Mouse (Mus musculus) MEL (cell line): ENCODE data around the gene Pitpnb. TPM values are rescaled to one million over a fixed set of nuclear protein-coding genes. Genes with fewer than 3 reads are reported as not detected.

ENCODE experiments used
- DNase-seq: peaks from one replicate; pipeline ENCODE4 v3.0.0; 2011; ENCODE audit warnings: low read depth, low spot score
- H3K27ac ChIP-seq: 2 replicates; pipeline ENCODE4 v1.5.1; 2012; ENCODE audit warnings: low read depth, mild to moderate bottlenecking, control low read depth, low read length, moderate library complexity; ENCODE audit not compliant: control insufficient read depth
- H3K27me3 ChIP-seq, 2 experiments: fragments of 150-350 bp in 1 of 2; sonication (generic) in 1 of 2; 2 replicates each; pipeline ENCODE4 v1.6.1; 2012; ENCODE audit warnings: low read length in 2 of 2, mild to moderate bottlenecking in 2 of 2, improper control_type of control experiment in 1 of 2, moderate library complexity in 1 of 2; ENCODE audit not compliant: insufficient read depth in 2 of 2, control insufficient read depth in 1 of 2
- H3K36me3 ChIP-seq, 2 experiments: 2 replicates each; pipeline ENCODE4 v1.6.1; 2012 to 2014; ENCODE audit warnings: low read length in 2 of 2, improper control_type of control experiment in 1 of 2, inconsistent platforms in 1 of 2, mild to moderate bottlenecking in 1 of 2; ENCODE audit not compliant: insufficient read depth in 2 of 2, control insufficient read depth in 1 of 2
- H3K4me1 ChIP-seq, 2 experiments: fragments of 150-350 bp in 1 of 2; sonication (generic) in 1 of 2; 2 replicates each; pipeline ENCODE4 v1.6.1; 2012; ENCODE audit warnings: low read length in 2 of 2, improper control_type of control experiment in 1 of 2, mild to moderate bottlenecking in 1 of 2; ENCODE audit not compliant: insufficient read depth in 2 of 2, control insufficient read depth in 1 of 2
- H3K4me3 ChIP-seq, 2 experiments: fragments of 150-350 bp in 1 of 2; sonication (generic) in 1 of 2; 2 replicates each; pipeline ENCODE4 v1.5.1; 2012; ENCODE audit warnings: low read depth in 2 of 2, low read length in 2 of 2, mild to moderate bottlenecking in 2 of 2, moderate library complexity in 2 of 2, control low read depth in 1 of 2, improper control_type of control experiment in 1 of 2; ENCODE audit not compliant: control insufficient read depth in 1 of 2, insufficient read depth in 1 of 2
- H3K79me2 ChIP-seq: 2 replicates; pipeline ENCODE4 v1.6.1; 2012; ENCODE audit warnings: mild to moderate bottlenecking, low read length, moderate library complexity; ENCODE audit not compliant: control insufficient read depth, poor library complexity, insufficient read depth
- H3K9ac ChIP-seq: 2 replicates; pipeline ENCODE4 v1.6.1; 2012; ENCODE audit warnings: low read depth, mild to moderate bottlenecking, control low read depth, low read length, moderate library complexity; ENCODE audit not compliant: control insufficient read depth, poor library complexity, severe bottlenecking
- H3K9me3 ChIP-seq: fragments of 150-350 bp; sonication (generic); replicated peaks from 2 replicates; pipeline ENCODE4 v1.6.1; 2012; ENCODE audit warnings: mild to moderate bottlenecking, low read length, improper control_type of control experiment, moderate library complexity; ENCODE audit not compliant: insufficient read depth
- BHLHE40 ChIP-seq: IDR thresholded peaks from 2 replicates; pipeline ENCODE4 v1.6.1; 2012; ENCODE audit warnings: low read depth, mild to moderate bottlenecking, inconsistent platforms, low read length, improper control_type of control experiment, borderline replicate concordance
- CHD1 ChIP-seq: IDR thresholded peaks from 2 replicates; pipeline ENCODE4 v1.6.1; 2012; ENCODE audit warnings: low read depth, mild to moderate bottlenecking, inconsistent platforms, low read length, improper control_type of control experiment
- ETS1 ChIP-seq: IDR thresholded peaks from 2 replicates; pipeline ENCODE4 v1.6.1; 2012; ENCODE audit warnings: low read depth, mild to moderate bottlenecking, inconsistent platforms, low read length, improper control_type of control experiment, moderate library complexity
- GABPA ChIP-seq: IDR thresholded peaks from 2 replicates; pipeline ENCODE4 v1.6.1; 2012; ENCODE audit warnings: low read depth, mild to moderate bottlenecking, inconsistent platforms, low read length, improper control_type of control experiment, moderate library complexity
- MAX ChIP-seq: IDR thresholded peaks from 2 replicates; pipeline ENCODE4 v1.6.1; 2011; ENCODE audit warnings: low read length, improper control_type of control experiment
- MAZ ChIP-seq: IDR thresholded peaks from 2 replicates; pipeline ENCODE4 v1.6.1; 2012; ENCODE audit warnings: low read depth, mild to moderate bottlenecking, inconsistent platforms, low read length, improper control_type of control experiment
- MYB ChIP-seq: IDR thresholded peaks from 2 replicates; pipeline ENCODE4 v1.6.1; 2011; ENCODE audit warnings: mild to moderate bottlenecking, low read depth, low read length, improper control_type of control experiment
- MYC ChIP-seq: IDR thresholded peaks from 2 replicates; pipeline ENCODE4 v1.6.1; 2011; ENCODE audit warnings: low read depth, mild to moderate bottlenecking, low read length, improper control_type of control experiment, moderate library complexity
- NELFE ChIP-seq: IDR thresholded peaks from 2 replicates; pipeline ENCODE4 v1.6.1; 2011; ENCODE audit warnings: low read depth, low read length, improper control_type of control experiment
- POLR2A ChIP-seq, 2 experiments: IDR thresholded peaks; 2 replicates each; pipeline ENCODE4 v1.6.1; 2011 to 2012; ENCODE audit warnings: low read length in 2 of 2, mild to moderate bottlenecking in 2 of 2, control low read depth in 1 of 2, improper control_type of control experiment in 1 of 2, low read depth in 1 of 2, moderate library complexity in 1 of 2; ENCODE audit not compliant: control insufficient read depth in 1 of 2, insufficient read depth in 1 of 2, poor library complexity in 1 of 2
- POLR2AphosphoS5 ChIP-seq: IDR thresholded peaks from 2 replicates; pipeline ENCODE4 v1.6.1; 2012; ENCODE audit warnings: low read depth, borderline replicate concordance, mild to moderate bottlenecking, inconsistent platforms, low read length, moderate library complexity, mixed read lengths
- RAD21 ChIP-seq: IDR thresholded peaks from 2 replicates; pipeline ENCODE4 v1.6.1; 2011; ENCODE audit warnings: mild to moderate bottlenecking, low read depth, low read length, improper control_type of control experiment
- RCOR1 ChIP-seq: IDR thresholded peaks from 2 replicates; pipeline ENCODE4 v1.6.1; 2012; ENCODE audit warnings: low read depth, mild to moderate bottlenecking, inconsistent platforms, low read length, improper control_type of control experiment
- TAL1 ChIP-seq: IDR thresholded peaks from 2 replicates; pipeline ENCODE4 v1.6.1; 2012; ENCODE audit warnings: mild to moderate bottlenecking, inconsistent platforms, low read length, moderate library complexity, mixed read lengths
- TCF12 ChIP-seq: IDR thresholded peaks from 2 replicates; pipeline ENCODE4 v1.6.1; 2014; ENCODE audit warnings: low read depth, mild to moderate bottlenecking, inconsistent platforms, low read length, improper control_type of control experiment, moderate library complexity
- UBTF ChIP-seq: IDR thresholded peaks from 2 replicates; pipeline ENCODE4 v1.6.1; 2012; ENCODE audit warnings: low read depth, mild to moderate bottlenecking, inconsistent platforms, low read length, improper control_type of control experiment, moderate library complexity, borderline replicate concordance; ENCODE audit not compliant: insufficient read depth
- USF1 ChIP-seq: IDR thresholded peaks from 2 replicates; pipeline ENCODE4 v1.6.1; 2014; ENCODE audit warnings: low read depth, mild to moderate bottlenecking, inconsistent platforms, low read length, improper control_type of control experiment, moderate library complexity
- USF2 ChIP-seq, 2 experiments: IDR thresholded peaks; 2 replicates each; pipeline ENCODE4 v1.6.1; 2011 to 2012; ENCODE audit warnings: improper control_type of control experiment in 2 of 2, low read length in 2 of 2, borderline replicate concordance in 1 of 2, inconsistent platforms in 1 of 2, low read depth in 1 of 2, mild to moderate bottlenecking in 1 of 2; ENCODE audit not compliant: insufficient read depth in 1 of 2
- ZKSCAN1 ChIP-seq: IDR thresholded peaks from 2 replicates; pipeline ENCODE4 v1.6.1; 2012; ENCODE audit warnings: low read depth, mild to moderate bottlenecking, inconsistent platforms, low read length, improper control_type of control experiment, moderate library complexity
- polyA plus RNA-seq, 2 experiments: library from polyadenylated mRNA; stranded (reverse) in 1 of 2; unstranded in 1 of 2; fragments of >175 nt in 1 of 2; fragments of >200 nt in 1 of 2; gene quantifications; 2 replicates each; pipeline versions ENCODE4 v1.2.1 to v1.2.4; 2012; ENCODE audit warnings: low replicate concordance in 2 of 2, low read depth in 1 of 2; ENCODE audit not compliant: insufficient read length in 2 of 2, insufficient read depth in 1 of 2, missing spikeins in 1 of 2
- total RNA-seq: library from RNA; depleted of rRNA; stranded (reverse); fragments of 300-350 nt; gene quantifications from 2 replicates; pipeline ENCODE4 v1.2.3, GENCODE M21; 2012

Pitpnb gene
- total and polyA plus RNA-seq, 3 experiments: 21.8 to 111 (median 88.5) TPM

DNA sequence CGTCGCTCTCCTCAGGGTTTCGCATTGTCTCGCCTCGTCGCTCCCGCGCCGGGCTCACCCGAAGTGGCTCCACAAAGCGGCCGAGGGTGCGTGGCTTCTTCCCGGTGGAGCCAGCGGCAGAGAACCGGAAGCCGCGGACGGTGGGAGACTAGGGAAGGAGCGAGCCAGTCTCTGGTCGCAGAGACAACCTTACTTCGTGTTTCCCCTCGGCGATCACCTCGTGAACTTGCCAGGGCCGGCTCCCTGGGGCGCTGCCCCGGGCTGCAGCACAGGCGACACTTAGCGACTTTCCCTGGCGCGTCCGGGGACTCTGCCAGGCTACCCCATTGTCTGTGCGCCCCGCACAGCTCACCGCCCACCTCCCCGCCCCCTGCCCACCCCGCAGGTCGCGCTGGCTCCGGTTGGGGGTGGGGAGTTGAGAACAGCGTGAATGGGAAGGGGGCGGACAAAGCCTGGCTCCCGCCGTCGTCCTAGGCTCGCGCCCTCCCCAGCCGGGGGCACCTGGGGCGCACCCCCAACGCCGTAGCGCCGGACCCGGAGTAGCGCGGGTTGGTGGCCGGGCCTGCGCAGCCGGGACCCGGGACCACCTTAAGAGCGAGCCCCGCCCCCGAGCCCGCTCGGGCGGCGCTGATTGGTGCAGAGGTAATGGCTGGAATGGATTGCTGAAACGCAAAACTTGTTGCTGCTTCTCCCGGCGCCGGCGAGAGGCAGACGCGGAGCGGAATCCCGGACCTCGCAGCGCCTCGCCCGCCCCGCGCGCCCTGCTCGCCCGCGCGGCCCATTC, 86.2 kb downstream of the Pitpnb start, which contains the start of gene Mn1:
Gene Mn1, plus strand, starts transcription at position 772 of the 784 bp plus-strand sequence.
- no peak within 1 kb of the TSS for H3K27ac ChIP-seq
- no peak for TF ChIP-seq RCOR1
- no peak for TF ChIP-seq TCF12
- no peak for TF ChIP-seq RAD21
- TF ChIP-seq ZKSCAN1: no peak
- H3K79me2 ChIP-seq: no peaks in the 10 kb centered on the region
- H3K27me3 ChIP-seq: no peaks in the 10 kb centered on the region
- DNase-seq: no peak
- no peak within 1 kb of the TSS for H3K4me3 ChIP-seq
- no peaks in the 10 kb centered on the region for H3K36me3 ChIP-seq
- no peaks in the 10 kb centered on the region for H3K4me1 ChIP-seq
- H3K9ac ChIP-seq: no peak within 1 kb of the TSS
- H3K9me3 ChIP-seq: no peaks in the 10 kb centered on the region

DNA sequence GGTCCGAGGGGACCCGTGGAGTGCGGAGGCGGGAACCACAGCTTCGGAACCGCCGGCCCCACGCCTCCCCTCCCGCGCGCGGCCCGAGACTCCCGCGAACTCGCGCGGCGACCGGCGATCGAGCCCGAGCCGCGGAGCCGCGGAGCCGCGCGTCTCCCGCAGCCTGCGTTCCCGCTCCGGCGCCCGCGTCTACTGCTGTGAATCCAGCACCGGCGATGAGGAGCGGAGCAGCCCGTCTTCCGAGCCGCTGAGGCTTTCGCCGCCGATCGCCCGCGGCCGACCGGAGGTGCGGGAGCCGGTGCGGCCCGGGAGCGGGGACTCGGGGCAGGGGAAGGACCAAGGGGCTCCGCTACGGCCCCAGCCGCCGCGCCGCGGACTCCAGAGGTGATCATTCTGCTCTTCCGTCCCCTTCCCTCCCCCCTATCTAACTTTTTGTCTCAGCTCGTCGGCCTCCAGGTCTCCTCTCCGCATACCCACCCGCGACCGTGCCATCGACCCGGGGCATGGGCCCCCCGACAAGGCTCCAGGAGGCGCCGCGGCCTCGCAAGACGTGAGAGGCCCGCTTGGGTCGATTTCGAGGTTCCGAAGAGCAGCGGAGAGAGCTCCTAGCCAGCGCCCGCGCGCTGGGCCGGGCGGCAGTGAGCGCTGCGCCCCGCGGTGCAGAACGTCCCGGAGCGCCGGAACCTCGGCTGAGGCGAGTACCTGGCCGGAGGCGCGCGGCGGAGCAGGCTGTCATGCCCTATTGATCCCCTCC, 87.0 kb downstream of the Pitpnb start:
- TF ChIP-seq USF2 (IDR thresholded peaks at IDR 0.05; ENCODE audit: borderline replicate concordance in 1 of 2, insufficient read depth in 1 of 2, low read depth in 1 of 2, low read length in 2 of 2) (no peak), MYC (no peak), MAX (no peak), UBTF (no peak), POLR2A (IDR thresholded peaks at IDR 0.05; ENCODE audit: control insufficient read depth in 1 of 2, insufficient read depth in 1 of 2, low read depth in 1 of 2, low read length in 2 of 2, poor library complexity in 1 of 2) (no peak), MYB (no peak), TAL1 (no peak), ETS1 (no peak), MAZ (no peak), USF1 (no peak), POLR2AphosphoS5 (no peak), GABPA (no peak), NELFE (no peak), BHLHE40 (no peak), CHD1 (no peak)
- no peaks in the 10 kb centered on the region for H3K36me3 ChIP-seq
- H3K27ac ChIP-seq: no peak overlapping the region
- no peak overlapping the region for H3K4me3 ChIP-seq
- no peaks in the 10 kb centered on the region for H3K4me1 ChIP-seq
- no peaks in the 10 kb centered on the region for H3K79me2 ChIP-seq
- H3K27me3 ChIP-seq: no peaks in the 10 kb centered on the region
- no peak for DNase-seq
- H3K9me3 ChIP-seq: no peaks in the 10 kb centered on the region
- no peak overlapping the region for H3K9ac ChIP-seq
